Mouse (Mus musculus) midbrain, embryonic 15.5 days (tissue): ENCODE measurements around the gene Sun1. TPM values are rescaled to one million over a fixed set of nuclear protein-coding genes. Genes with fewer than 3 reads are reported as not detected.

ENCODE experiments used
- ATAC-seq: fragments of 200-750 bp; cut with Nextera tagmentation; replicated peaks from 2 replicates; pipeline ENCODE4 v1.8.0; 2017; ENCODE audit warnings: moderate TSS enrichment
- H3K27ac ChIP-seq: fragments of 300-500 bp; sonication (generic); 2 replicates; pipeline ENCODE4 v1.5.1; 2015; ENCODE audit warnings: mild to moderate bottlenecking, inconsistent platforms
- H3K27me3 ChIP-seq: fragments of 300-500 bp; sonication (generic); replicated peaks from 2 replicates; pipeline ENCODE4 v1.6.1; 2015; ENCODE audit warnings: inconsistent platforms
- H3K36me3 ChIP-seq: fragments of 300-500 bp; sonication (generic); replicated peaks from 2 replicates; pipeline ENCODE4 v1.6.1; 2015; ENCODE audit warnings: inconsistent platforms
- H3K4me1 ChIP-seq: fragments of 300-500 bp; sonication (generic); 2 replicates; pipeline ENCODE4 v1.6.1; 2015; ENCODE audit warnings: inconsistent platforms
- H3K4me2 ChIP-seq: fragments of 300-500 bp; sonication (generic); 2 replicates; pipeline ENCODE4 v1.6.1; 2015; ENCODE audit warnings: inconsistent platforms, mild to moderate bottlenecking, moderate library complexity
- H3K4me3 ChIP-seq: fragments of 300-500 bp; sonication (generic); 2 replicates; pipeline ENCODE4 v1.5.1; 2015; ENCODE audit warnings: mild to moderate bottlenecking, inconsistent platforms
- H3K9ac ChIP-seq: fragments of 300-500 bp; sonication (generic); 2 replicates; pipeline ENCODE4 v1.6.1; 2015; ENCODE audit warnings: mild to moderate bottlenecking, inconsistent platforms
- H3K9me3 ChIP-seq: fragments of 300-500 bp; sonication (generic); 2 replicates; pipeline ENCODE4 v1.6.1; 2016; ENCODE audit warnings: inconsistent platforms
- WGBS: fragments of 180-500 bp; shearing (Covaris S2); methylation state at CpG from one replicate; pipeline ENCODE4 v1.1.7; 2015; ENCODE audit warnings: mixed read lengths; 5-methylcytosine and 5-hydroxymethylcytosine counted together
- polyA plus RNA-seq: library from polyadenylated mRNA; unstranded; fragments of >200 nt; fragmentation: Nextera tagmentation; extraction: Ambion mirVana; gene quantifications from 2 replicates; pipeline ENCODE4 v1.2.1, GENCODE M21; 2015

The Sun1 gene
- polyA plus RNA-seq, 1 experiment from 2014 or later: 54.3 TPM

GRCm38 (mm10) chr5:139254938-139255337 is 54.5 kb downstream of the Sun1 start:
- H3K27ac ChIP-seq: no peak overlapping the region
- no peak overlapping the region for H3K4me2 ChIP-seq
- no peak for ATAC-seq
- H3K36me3 ChIP-seq: peaks cover 3% of the 10 kb centered on the region; the same call in 1 of the 2 replicates
- H3K4me3 ChIP-seq: no peak overlapping the region
- H3K4me1 ChIP-seq: peaks cover 26% of the 10 kb centered on the region
- H3K9me3 ChIP-seq: no peaks in the 10 kb centered on the region
- no peak overlapping the region for H3K9ac ChIP-seq
- WGBS: 85% methylated on average over 6 of the region's 6 CpGs
- no peaks in the 10 kb centered on the region for H3K27me3 ChIP-seq

DNA sequence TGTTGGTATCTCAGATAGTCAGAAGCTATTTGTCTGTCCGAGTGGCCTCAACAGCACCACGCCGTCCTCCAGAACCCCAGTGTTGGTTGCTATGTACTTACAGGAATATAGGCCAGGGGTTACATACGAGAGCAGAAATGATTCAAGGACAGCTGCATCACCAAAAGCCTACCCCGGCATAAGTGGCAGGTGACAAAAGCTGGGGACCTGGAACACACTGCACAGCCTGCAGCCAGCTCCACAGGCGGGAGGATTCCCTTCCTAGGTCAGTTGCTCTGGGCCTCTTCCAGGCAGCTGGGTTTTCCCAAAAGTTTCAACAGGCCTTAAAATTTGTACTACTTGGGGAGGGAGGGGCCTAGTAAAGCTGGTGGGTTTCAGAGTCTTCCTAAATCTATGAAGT is 55.3 kb downstream of the Sun1 start:
- H3K4me2 ChIP-seq: no peak overlapping the region
- H3K4me3 ChIP-seq: no peak overlapping the region
- WGBS: 90% methylated on average over 6 of the region's 6 CpGs
- no peaks in the 10 kb centered on the region for H3K9me3 ChIP-seq
- no peaks in the 10 kb centered on the region for H3K36me3 ChIP-seq
- ATAC-seq: no peak
- H3K27me3 ChIP-seq: no peaks in the 10 kb centered on the region
- no peak overlapping the region for H3K27ac ChIP-seq
- peaks cover 26% of the 10 kb centered on the region for H3K4me1 ChIP-seq
- no peak overlapping the region for H3K9ac ChIP-seq

- peaks cover 2% of the 10 kb centered on the region; the same call in 1 of the 2 replicates for H3K36me3 ChIP-seq
- no peak overlapping the region for H3K9ac ChIP-seq
- WGBS: 91% methylated on average over 3 of the region's 3 CpGs
- no peaks in the 10 kb centered on the region for H3K9me3 ChIP-seq
- H3K4me3 ChIP-seq: no peak overlapping the region
- H3K27me3 ChIP-seq: no peaks in the 10 kb centered on the region
- H3K27ac ChIP-seq: no peak overlapping the region
- H3K4me1 ChIP-seq: peaks cover 26% of the 10 kb centered on the region
- H3K4me2 ChIP-seq: no peak overlapping the region
- ATAC-seq: no peak
Observed at GRCm38 (mm10) chr5:139256211-139256765, 55.9 kb downstream of the Sun1 start.

DNA sequence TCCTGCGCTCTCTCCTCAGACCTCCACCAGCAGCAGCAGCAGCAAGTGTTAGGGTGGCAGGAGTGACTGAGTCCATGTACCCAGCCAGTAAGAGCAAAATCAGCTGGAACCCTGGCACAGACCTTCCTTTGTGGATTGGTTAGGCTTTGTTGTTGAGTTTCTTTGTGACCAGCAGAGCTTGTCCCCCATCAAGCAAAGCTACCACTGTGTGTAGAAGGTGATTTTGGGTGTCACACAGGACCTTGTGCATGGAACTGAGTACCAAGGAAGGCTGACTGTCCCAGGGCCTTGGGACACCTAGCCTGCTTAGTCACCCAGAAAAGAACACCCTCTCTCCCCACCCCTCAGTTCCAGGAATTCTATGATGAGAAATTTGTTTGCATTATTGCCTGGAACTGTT is 56.8 kb downstream of the Sun1 start:
- Histone ChIP-seq H3K9me3 (no peaks in the 10 kb centered on the region), H3K4me1 (peaks cover 23% of the 10 kb centered on the region), H3K27ac (no peak overlapping the region), H3K27me3 (no peaks in the 10 kb centered on the region), H3K9ac (no peak overlapping the region), H3K4me2 (no peak overlapping the region), H3K4me3 (no peak overlapping the region), H3K36me3 (peaks cover 6% of the 10 kb centered on the region; the same call in 1 of the 2 replicates)
- ATAC-seq: no peak
- WGBS: 100% methylated on average over 1 of the region's 1 CpGs

- peaks cover 23% of the 10 kb centered on the region for H3K4me1 ChIP-seq
- H3K9me3 ChIP-seq: no peaks in the 10 kb centered on the region
- no peaks in the 10 kb centered on the region for H3K27me3 ChIP-seq
- no peak overlapping the region for H3K4me3 ChIP-seq
- no peak overlapping the region for H3K9ac ChIP-seq
- 70% methylated on average over 4 of the region's 4 CpGs for WGBS
- H3K27ac ChIP-seq: no peak overlapping the region
- H3K36me3 ChIP-seq: peaks cover 12% of the 10 kb centered on the region; the same call in 1 of the 2 replicates
- no peak for ATAC-seq
- H3K4me2 ChIP-seq: no peak overlapping the region
Observed at GRCm38 (mm10) chr5:139257818-139258217, 57.4 kb downstream of the Sun1 start.

DNA sequence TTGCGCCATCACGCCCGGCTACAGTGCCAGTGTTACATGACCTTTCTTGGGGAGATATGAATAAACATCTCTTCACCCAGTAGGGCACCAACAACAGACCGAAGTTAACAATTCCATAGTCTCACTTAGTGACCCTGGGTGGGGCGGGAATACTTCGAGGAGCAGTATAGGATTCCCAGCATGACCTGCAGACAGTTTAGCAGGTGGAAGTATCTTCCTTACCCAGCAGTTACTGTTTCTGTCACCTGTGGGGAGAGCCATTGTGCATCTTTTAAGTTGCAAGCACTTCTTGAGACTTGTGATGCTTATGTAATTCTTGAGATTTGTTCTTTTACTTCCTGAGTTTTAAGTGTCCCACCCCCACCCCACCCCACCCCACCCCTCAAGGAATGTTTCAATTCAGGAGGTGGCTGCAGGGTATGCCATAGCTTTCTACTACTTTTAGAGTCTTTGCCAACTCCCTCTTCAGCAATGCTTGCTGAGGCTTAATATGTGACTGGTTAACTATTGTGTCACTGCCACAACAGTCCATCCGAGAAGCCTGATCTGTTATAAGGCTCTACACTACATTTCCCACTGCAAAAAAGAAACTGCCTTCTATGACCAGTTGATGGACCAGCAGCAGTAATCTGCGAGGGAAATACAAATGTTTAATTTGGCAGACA is 58.1 kb downstream of the Sun1 start:
- Histone ChIP-seq H3K36me3 (peaks cover 19% of the 10 kb centered on the region; the same call in 1 of the 2 replicates), H3K27me3 (no peaks in the 10 kb centered on the region), H3K4me1 (peaks cover 17% of the 10 kb centered on the region), H3K9me3 (no peaks in the 10 kb centered on the region), H3K4me3 (no peak overlapping the region), H3K27ac (no peak overlapping the region), H3K9ac (no peak overlapping the region), H3K4me2 (no peak overlapping the region)
- ATAC-seq: no peak
- WGBS: 94% methylated on average over 8 of the region's 8 CpGs

DNA sequence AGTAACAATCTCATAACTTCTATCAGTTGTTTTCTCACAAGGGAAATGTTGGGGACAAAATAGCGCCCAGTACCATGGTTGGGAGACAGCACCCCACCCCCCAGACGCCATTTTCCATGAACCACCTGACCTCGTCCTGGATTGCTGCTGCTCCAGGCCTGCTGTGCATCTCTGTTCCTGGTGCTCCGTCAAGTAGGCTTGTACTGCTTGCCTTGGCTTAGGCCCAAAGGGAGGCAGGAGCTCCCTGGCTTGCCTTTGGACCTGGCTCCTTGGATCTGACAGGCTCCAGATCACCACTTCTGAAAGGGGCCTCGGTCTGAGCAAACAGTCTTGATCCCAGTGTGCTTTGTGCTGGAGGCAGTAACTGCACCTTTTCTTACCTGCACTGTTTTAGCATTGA is 59.4 kb downstream of the Sun1 start:
- no peak overlapping the region for H3K4me2 ChIP-seq
- H3K9me3 ChIP-seq: no peaks in the 10 kb centered on the region
- no peak overlapping the region for H3K27ac ChIP-seq
- peaks cover 3% of the 10 kb centered on the region; the same call in 1 of the 2 replicates for H3K4me1 ChIP-seq
- no peaks in the 10 kb centered on the region for H3K27me3 ChIP-seq
- ATAC-seq: no peak
- 88% methylated on average over 5 of the region's 5 CpGs for WGBS
- no peak overlapping the region for H3K4me3 ChIP-seq
- peaks cover 32% of the 10 kb centered on the region; the same call in 1 of the 2 replicates for H3K36me3 ChIP-seq
- H3K9ac ChIP-seq: no peak overlapping the region

GRCm38 (mm10) chr5:139261403-139261802 is 61.0 kb downstream of the Sun1 start:
- H3K9me3 ChIP-seq: no peaks in the 10 kb centered on the region
- H3K9ac ChIP-seq: no peak overlapping the region
- no peak overlapping the region for H3K4me3 ChIP-seq
- no peak for ATAC-seq
- H3K27me3 ChIP-seq: no peaks in the 10 kb centered on the region
- peaks cover 41% of the 10 kb centered on the region; the same call in 1 of the 2 replicates for H3K36me3 ChIP-seq
- H3K27ac ChIP-seq: no peak overlapping the region
- H3K4me1 ChIP-seq: no peaks in the 10 kb centered on the region
- WGBS: 94% methylated on average over 4 of the region's 4 CpGs
- H3K4me2 ChIP-seq: no peak overlapping the region

DNA sequence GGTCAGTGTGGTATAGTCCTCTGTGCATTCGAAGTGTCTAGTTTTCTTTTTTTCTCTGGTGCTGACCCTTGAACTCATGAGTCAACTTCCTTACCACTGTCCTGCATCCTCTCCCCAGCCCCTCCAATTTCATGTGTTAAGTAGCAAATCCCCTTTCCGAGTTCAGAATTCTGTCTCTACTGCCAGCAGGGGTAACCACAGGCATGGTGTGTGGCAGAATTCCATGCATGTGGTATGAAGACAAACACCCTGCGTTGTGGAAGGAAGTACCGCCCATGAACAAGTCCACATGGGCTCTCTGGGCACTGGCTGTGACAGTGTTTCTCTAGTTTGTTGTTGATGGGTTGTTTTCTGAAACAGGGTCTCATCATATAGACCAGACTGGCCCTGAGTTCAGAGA is 67.2 kb downstream of the Sun1 start:
- H3K4me1 ChIP-seq: no peaks in the 10 kb centered on the region
- H3K36me3 ChIP-seq: peaks cover 44% of the 10 kb centered on the region; the same call in 1 of the 2 replicates
- no peak overlapping the region for H3K4me2 ChIP-seq
- ATAC-seq: no peak
- no peak overlapping the region for H3K4me3 ChIP-seq
- H3K27ac ChIP-seq: no peak overlapping the region
- H3K27me3 ChIP-seq: no peaks in the 10 kb centered on the region
- no peaks in the 10 kb centered on the region for H3K9me3 ChIP-seq
- 90% methylated on average over 4 of the region's 4 CpGs for WGBS
- no peak overlapping the region for H3K9ac ChIP-seq

DNA sequence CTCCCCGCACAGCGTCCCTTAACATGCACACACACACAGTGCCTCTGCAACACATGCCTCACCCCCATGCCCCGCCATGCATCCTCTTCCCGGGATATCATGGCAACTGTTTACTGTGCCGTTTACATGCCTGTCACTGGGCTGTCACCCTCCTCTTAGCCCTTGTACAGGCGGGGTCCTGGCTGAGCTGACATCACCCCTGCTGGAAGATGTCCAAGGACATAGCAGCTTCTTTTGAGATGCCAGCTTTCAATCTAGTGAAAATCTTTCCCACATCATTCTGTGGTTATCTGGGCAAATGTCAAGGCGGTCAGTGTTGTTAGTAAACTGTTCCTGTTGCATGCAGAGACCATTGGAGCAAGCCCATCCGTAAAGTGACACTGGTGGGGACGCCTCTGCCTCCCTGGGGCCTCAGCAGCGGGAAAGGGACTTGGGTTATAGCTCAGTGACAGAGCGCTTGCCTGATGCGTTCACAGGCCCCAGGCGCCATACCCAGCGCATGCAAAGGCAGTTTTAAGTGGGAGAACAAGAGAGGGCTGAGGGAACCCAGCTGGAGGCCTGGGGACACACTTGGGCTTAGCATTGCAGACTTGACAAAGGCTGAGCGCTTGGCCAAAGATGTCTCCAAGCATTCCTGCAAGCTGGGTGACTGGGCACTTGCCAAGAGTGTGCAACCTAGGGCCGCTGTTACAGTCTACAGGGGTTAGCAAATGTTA is 70.5 kb downstream of the Sun1 start:
- 65% methylated on average over 16 of the region's 16 CpGs for WGBS
- no peak for ATAC-seq
- Histone ChIP-seq H3K9me3 (no peaks in the 10 kb centered on the region), H3K36me3 (peaks cover 17% of the 10 kb centered on the region; the same call in 1 of the 2 replicates), H3K27ac (no peak overlapping the region), H3K4me3 (no peak overlapping the region), H3K9ac (no peak overlapping the region), H3K27me3 (no peaks in the 10 kb centered on the region), H3K4me2 (no peak overlapping the region), H3K4me1 (no peaks in the 10 kb centered on the region)

- H3K4me2 ChIP-seq: no peak overlapping the region
- 48% methylated on average over 8 of the region's 8 CpGs for WGBS
- no peak overlapping the region for H3K27ac ChIP-seq
- H3K9me3 ChIP-seq: no peaks in the 10 kb centered on the region
- H3K36me3 ChIP-seq: peaks cover 9% of the 10 kb centered on the region; the same call in 1 of the 2 replicates
- no peaks in the 10 kb centered on the region for H3K27me3 ChIP-seq
- no peak overlapping the region for H3K9ac ChIP-seq
- ATAC-seq: no peak
- H3K4me1 ChIP-seq: no peaks in the 10 kb centered on the region
- no peak overlapping the region for H3K4me3 ChIP-seq
Observed at GRCm38 (mm10) chr5:139271994-139272554, 71.6 kb downstream of the Sun1 start.

DNA sequence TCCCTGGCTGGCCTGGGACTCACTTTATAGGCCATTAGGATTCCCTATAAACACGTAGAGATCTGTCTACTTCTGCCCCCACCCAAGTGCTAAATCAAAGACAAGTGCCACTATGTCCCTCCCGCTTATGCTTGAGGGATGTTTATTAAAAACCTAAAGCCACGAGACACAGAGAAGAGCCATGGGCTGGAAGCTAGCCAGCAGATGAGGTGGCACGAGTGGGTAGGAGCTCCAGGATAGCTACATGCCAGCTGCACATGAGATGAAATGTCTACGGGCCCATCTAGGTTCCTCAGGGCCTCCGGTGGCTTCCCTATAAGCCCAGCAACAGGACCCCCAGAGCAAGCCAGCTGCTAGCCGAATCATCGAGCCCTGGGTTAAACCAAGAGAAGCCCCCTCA is 76.8 kb downstream of the Sun1 start:
- no peak overlapping the region for H3K27ac ChIP-seq
- 83% methylated on average over 8 of the region's 8 CpGs for WGBS
- no peak overlapping the region for H3K4me3 ChIP-seq
- H3K4me1 ChIP-seq: 0 out of 2 replicates have a peak, but pooled peaks cover under 1% of the 10 kb centered on the region
- no peak overlapping the region for H3K9ac ChIP-seq
- no peak overlapping the region for H3K4me2 ChIP-seq
- H3K36me3 ChIP-seq: no peaks in the 10 kb centered on the region
- ATAC-seq: no peak
- no peaks in the 10 kb centered on the region for H3K27me3 ChIP-seq
- no peaks in the 10 kb centered on the region for H3K9me3 ChIP-seq
